Mouse (Mus musculus): ENCODE data around the gene Pla2g2c.

Gene Pla2g2c

DNA sequence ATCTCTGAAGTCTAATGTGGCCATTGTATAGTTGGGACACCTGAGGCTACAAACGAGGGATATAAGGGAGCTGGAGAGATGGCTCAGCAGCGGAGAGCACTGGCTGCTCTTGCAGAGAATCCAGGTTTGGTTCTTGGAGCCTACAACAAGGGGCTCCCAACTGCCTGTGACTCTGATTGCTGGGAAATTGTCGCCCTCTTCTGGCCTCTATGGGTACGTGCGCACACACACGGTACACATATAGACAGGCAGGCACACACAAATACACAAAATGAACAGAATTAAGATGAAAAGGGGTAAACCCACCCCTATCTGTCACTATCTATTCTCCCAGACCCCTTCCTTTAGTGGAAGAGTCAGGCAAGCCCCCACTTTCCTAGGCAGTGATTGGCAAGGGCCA, 28.0 kb downstream of the Pla2g2c start:
- DNase-seq (ENCODE audit: low spot score): no peak

DNA sequence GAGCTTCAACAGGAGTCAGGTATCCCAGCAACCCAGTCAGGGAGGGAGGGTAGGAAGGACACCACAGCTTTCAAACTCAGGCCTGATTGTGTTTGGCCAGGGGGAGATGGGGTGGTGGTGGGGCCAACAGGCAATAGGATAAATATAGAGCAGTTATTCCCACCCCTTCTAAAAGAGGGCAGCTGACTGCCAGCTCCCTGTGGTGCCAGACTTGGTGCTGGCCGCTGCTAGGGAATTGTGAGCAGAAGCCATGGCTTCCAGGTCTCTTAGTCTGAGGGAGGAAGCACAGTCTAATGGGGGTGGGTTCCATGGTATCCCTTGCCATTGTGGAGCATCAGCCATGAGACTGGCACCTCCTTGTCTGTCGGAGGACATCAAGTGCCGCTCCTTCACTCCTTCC, 29.0 kb downstream of the Pla2g2c start:
- no peak for DNase-seq (ENCODE audit: low spot score)

- no peak for DNase-seq (ENCODE audit: low spot score)
Observed at GRCm38 (mm10) chr4:138754432-138754831, 29.8 kb downstream of the Pla2g2c start.

GRCm38 (mm10) chr4:138755439-138755838, 30.8 kb downstream of the Pla2g2c start:
- no peak for DNase-seq (ENCODE audit: low spot score)

DNA sequence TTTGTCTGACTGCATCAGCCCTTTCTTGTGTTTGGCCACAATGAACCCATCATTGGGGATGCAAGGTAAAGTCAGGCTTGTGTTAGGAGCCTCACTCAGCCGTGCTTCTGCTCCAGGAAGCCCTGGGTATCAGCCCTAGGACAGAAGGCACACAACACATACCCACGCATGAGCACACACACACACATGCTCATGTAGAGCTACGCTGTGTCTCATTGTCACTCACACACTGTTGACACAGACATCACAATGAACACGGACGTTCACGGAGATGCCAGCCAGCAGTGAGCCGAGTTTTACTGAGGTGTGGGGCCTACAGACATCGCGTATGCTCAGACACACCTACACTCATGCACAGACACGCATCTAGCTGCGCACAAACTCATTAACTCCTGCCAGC, 31.4 kb downstream of the Pla2g2c start:
- DNase-seq (ENCODE audit: low spot score): no peak

DNA sequence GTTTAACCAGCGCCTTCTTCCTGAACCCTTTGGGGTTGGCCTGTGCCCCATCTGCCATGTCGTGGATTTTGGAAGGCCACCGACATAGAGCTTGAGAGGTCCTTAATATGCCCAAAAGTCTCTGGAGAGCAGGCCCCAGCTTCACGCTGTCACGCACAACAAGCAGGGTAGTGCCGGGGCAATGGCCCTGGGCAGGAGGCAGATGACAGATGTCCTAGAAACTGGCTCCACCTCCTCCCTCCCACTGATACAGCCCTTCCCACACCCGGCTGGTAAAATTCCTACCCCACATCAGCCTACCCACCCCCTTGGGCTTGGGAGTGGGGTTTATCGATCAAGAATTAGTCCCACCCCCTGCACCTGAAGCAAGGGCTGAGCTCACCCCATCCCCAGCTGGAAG, 32.8 kb downstream of the Pla2g2c start, which contains the start of gene Pla2g2f:
TSS of gene Pla2g2f (minus strand) at position 211 of the 400 bp plus-strand sequence.
- DNase-seq (ENCODE audit: low spot score): no peak

GRCm38 (mm10) chr4:138762266-138762665, 37.7 kb downstream of the Pla2g2c start:
- DNase-seq (ENCODE audit: low spot score): no peak

- no peak for DNase-seq (ENCODE audit: low spot score)
Observed at GRCm38 (mm10) chr4:138771970-138772369, 47.4 kb downstream of the Pla2g2c start.

DNA sequence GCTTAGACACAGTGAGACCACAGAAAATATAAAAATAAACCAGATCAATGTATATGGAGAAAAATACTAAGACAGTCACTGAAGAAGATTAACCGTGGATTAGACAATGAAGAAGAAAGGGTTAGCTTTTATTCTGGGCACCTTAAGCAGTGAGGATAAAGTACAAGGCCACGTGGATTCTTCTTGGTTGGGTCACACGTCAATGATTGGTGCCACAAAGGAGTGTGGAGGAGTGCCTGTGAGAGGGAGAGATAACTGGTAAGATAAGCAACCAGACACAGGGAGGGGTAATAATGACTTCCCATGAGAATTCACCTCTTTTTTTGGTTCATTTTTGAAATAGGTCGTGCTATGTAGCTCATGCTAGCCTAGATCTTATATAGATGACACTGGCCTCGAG, 47.8 kb downstream of the Pla2g2c start:
- DNase-seq (ENCODE audit: low spot score): no peak

DNA sequence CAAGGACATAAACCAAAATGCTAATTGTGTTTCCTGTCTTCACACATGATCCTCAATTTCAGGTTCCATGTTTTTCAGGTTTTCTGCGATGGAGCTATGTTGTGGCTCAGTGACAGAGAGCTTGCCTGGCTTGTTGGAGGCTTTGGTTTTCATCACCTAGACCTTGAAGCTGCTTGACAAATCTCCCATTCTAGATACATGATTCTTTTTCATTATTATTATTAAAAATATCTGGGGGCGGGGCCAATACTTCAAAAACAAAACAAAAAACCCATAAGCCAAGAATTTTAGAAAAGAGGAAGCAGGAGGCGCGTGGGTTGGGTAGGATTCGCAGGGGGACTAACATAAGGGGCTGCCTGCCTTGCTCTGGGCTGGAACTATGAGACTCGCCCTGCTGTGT, 50.8 kb downstream of the Pla2g2c start, which contains the start of gene Pla2g2d:
TSS of gene Pla2g2d (plus strand) at position 301 of the 400 bp plus-strand sequence.
- DNase-seq (ENCODE audit: low spot score): no peak

DNA sequence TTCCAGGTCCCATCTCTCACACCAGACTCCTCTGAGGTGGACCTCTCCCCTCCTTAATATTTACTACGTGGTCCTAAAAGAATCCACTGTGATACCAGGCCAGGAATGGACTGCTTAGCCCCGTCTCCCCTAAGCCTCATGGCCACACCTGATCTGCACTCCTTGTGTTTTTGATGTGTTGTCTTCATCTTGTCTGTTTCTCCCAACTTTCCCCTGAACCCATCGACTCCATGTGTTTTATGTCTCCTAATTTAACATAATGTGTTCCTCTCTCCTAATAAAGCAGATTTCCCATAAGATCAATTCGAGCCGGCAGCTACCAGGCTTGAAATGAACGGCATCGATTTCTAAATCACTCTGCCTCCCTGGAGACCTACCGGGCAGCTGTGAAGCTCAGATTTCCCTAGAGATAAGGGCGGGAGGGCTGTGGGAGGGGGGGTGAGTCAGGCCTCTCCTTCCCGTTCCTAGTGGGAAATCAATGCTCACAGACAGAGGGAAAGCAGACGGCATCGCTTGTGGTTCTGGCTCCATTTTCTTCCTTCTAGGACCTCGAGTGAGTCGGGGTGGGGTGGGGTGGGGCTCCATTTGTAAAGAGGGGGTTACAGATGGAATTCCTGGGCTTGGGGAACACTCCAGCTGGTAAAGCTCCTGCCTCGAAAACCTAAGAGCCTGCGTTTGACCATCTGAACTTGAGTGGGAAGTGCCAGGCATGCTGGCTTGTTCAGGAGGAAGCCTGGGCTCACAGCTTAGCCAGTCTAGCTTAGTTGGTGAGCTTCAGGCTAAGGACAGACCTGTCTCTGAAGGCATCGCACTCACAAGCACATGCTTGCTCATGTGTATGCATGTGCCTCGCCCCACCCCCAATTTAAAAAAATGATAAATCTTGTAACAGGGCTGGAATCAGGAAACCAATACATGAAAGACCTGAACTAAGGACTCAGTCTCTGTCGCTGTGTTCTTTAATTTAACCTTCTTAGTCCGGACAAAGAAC, 53.1 kb downstream of the Pla2g2c start:
- DNase-seq (ENCODE audit: low spot score): no peak

DNA sequence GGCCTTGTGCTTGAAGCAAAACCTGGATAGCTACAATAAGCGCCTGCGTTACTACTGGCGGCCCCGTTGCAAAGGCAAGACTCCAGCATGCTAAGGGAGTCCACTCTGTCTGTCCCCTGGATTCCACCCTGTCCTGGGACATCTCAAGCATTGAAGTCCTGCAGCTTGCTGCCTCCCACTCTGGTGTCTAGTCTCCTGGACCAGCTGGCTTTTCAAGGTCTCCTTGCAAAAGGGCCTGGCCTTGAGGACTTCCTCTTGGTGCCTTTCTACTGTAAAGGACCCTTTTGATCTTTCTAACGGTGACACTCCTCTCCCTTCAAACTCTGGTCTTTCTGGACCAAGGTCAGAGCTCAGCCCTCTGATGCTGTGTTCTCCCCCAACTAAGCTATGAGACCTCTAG, 55.7 kb downstream of the Pla2g2c start:
- no peak for DNase-seq (ENCODE audit: low spot score)

DNA sequence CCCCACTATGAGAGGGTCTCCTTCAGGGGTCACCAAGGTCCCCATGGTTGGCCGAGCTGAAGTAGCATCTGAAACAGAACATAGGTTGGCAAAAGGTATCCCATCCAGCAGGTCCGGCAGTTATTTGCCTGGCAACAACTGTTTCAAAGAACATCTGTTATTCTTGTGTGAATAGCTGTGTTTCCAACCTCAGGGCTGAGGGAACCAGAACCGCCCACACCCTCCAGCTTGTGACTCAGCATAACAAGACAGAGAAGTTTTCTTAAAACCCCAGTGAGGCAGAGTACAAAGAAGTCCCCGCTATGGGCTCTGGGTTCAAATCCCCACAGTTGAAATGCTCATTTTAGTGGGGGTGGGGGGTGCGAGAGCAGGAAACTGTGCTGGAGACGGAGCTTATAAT, 57.5 kb downstream of the Pla2g2c start:
- no peak for DNase-seq (ENCODE audit: low spot score)

DNA sequence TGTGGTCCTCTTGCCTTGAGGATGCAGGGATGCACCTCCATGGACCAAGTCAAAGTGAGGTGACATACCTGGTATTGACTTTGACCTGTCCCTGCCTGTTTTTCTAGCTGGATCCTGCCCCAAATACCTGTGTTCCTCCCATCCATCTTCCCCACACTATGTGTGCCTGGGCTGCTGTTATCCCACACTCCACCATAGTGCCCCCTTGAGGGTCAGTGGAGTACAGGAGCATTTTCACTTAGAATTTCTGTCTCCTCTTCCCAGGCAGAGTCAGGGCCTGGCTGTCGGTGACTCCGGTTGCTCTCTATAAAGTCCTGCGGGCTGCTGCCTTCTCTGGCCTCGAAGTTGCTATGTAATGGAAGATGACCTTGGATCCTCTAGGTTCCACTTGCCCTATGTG, 61.1 kb downstream of the Pla2g2c start:
- no peak for DNase-seq (ENCODE audit: low spot score)

GRCm38 (mm10) chr4:138786141-138786540, 61.5 kb downstream of the Pla2g2c start:
- no peak for DNase-seq (ENCODE audit: low spot score)

- no peak for DNase-seq (ENCODE audit: low spot score)
Observed at GRCm38 (mm10) chr4:138788381-138788780, 63.8 kb downstream of the Pla2g2c start.

GRCm38 (mm10) chr4:138791452-138791851, 66.9 kb downstream of the Pla2g2c start:
- DNase-seq (ENCODE audit: low spot score): no peak

- DNase-seq (ENCODE audit: low spot score): no peak
Observed at GRCm38 (mm10) chr4:138792599-138792998, 68.0 kb downstream of the Pla2g2c start.

- peak; percentile 64 for DNase-seq (ENCODE audit: low spot score)
Observed at GRCm38 (mm10) chr4:138793276-138793675, 68.7 kb downstream of the Pla2g2c start.

DNA sequence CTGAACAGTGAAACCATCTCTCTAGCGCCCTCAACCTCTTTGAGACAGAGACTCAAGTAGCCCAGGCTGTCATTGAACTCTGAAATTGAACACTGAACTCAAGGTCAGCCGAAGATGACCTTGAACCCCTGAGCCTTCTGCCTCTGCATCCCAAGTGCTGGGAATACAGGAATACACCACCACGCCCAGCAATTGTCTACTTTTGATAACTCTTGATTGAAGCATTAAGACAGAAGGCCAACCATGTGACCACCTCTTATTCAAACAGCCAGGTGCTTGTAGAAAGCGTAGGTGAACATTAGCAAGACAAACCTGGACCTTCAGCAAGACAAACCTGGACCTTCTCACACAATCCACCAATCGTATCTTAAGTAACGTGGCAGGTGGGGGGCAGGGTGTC, 69.8 kb downstream of the Pla2g2c start:
- DNase-seq (ENCODE audit: low spot score): no peak
